Mouse (Mus musculus): ENCODE results near the gene Fam76a. TPM values are rescaled to one million over a fixed set of nuclear protein-coding genes. Genes with fewer than 3 reads are reported as not detected.

Gene Fam76a
- polyA plus RNA-seq (2014; fragmentation: Nextera tagmentation; extraction: Ambion mirVana): 30.1 and 32.9 TPM in 2 replicates

DNA sequence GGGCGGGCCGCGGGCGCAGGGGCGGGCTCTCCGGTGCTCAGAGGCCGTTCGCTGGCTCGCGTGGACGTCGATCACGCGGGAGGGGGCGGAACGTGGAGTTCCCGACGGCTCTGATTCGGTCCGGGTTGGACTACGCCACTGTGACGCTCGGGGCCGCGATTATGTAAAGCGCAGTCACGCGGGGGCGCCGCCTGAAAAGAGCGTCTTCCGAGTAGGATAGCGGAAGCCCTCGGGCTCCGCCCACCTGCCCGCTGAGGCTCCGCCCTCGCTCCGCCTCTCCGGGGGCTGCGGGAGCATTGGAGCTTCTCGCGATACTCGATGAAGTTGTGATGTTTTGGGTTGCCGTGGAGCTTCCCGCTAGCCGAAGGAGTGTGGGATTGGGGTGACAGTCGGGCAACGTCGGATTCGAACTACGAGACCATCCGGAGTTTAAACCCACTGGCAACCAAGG, at the start of gene Fam76a:
TSS of gene Fam76a (minus strand) at position 1 of the 451 bp plus-strand sequence.
- no peaks in the 10 kb centered on the region for H3K9me3 ChIP-seq (ENCODE audit: control insufficient read depth, low read length)
- DNase-seq (ENCODE audit: low spot score): peak; percentile 100
- no peaks in the 10 kb centered on the region for H3K36me3 ChIP-seq (ENCODE audit: control insufficient read depth, insufficient read depth, low read length)
- H3K4me3 ChIP-seq (ENCODE audit: low read depth, low read length): peak within 1 kb of the TSS; percentile 59
- peak; percentile 96 for ATAC-seq (ENCODE audit: insufficient number of reproducible peaks, low FRiP score, low TSS enrichment, low read depth)
- H3K27ac ChIP-seq (replicated peaks; ENCODE audit: low read depth, low read length): peak within 1 kb of the TSS; percentile 32; the same call in 1 of the 2 replicates
- peak within 1 kb of the TSS; percentile 82 for H3K4me2 ChIP-seq (ENCODE audit: low read depth, severe bottlenecking)
- peak within 1 kb of the TSS; percentile 81 for H3K9ac ChIP-seq (ENCODE audit: low read length)
- H3K27me3 ChIP-seq (ENCODE audit: control insufficient read depth, insufficient read depth, low read length): no peaks in the 10 kb centered on the region
- under 1% methylated on average over 53 of the region's 53 CpGs for WGBS
- H3K4me1 ChIP-seq (ENCODE audit: control insufficient read depth, insufficient read depth, low read length): no peaks in the 10 kb centered on the region

DNA sequence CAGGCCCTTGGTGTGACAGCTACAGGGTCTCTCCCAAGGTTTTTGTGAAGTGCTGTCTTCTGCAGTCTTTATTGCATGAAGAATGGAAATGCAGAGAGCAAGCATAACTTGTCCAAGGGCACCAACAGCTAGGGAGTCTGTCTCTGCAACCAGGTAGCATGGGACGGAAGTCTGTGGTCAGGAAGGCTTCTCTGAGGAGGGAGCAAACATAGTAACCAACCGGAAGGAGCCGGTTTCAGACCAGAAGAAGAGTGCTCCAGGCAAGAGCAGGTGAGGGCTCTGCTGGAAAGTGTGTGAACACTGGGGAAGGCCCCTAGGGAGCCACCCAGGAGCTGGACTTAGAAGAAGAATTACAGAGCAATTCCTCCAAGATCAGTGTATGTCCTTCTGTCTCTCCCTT, 49.7 kb upstream of the Fam76a start:
- no peak for ATAC-seq (ENCODE audit: insufficient number of reproducible peaks, low FRiP score, low TSS enrichment, low read depth)
- no peaks in the 10 kb centered on the region for H3K9me3 ChIP-seq (ENCODE audit: control insufficient read depth, low read length)
- no peak overlapping the region for H3K9ac ChIP-seq (ENCODE audit: low read length)
- no peak overlapping the region for H3K27ac ChIP-seq (replicated peaks; ENCODE audit: low read depth, low read length)
- H3K27me3 ChIP-seq (ENCODE audit: control insufficient read depth, insufficient read depth, low read length): 0 out of 2 replicates have a peak, but pooled peaks cover 4% of the 10 kb centered on the region
- peaks cover 14% of the 10 kb centered on the region for H3K4me1 ChIP-seq (ENCODE audit: control insufficient read depth, insufficient read depth, low read length)
- 74% methylated on average over 3 of the region's 3 CpGs for WGBS
- H3K4me3 ChIP-seq (ENCODE audit: low read depth, low read length): no peak overlapping the region
- no peak overlapping the region for H3K4me2 ChIP-seq (ENCODE audit: low read depth, severe bottlenecking)
- H3K36me3 ChIP-seq (ENCODE audit: control insufficient read depth, insufficient read depth, low read length): no peaks in the 10 kb centered on the region
- no peak for DNase-seq (ENCODE audit: low spot score)

- Histone ChIP-seq H3K9ac (ENCODE audit: low read length) (no peak overlapping the region), H3K9me3 (ENCODE audit: control insufficient read depth, low read length) (no peaks in the 10 kb centered on the region), H3K4me2 (ENCODE audit: low read depth, severe bottlenecking) (no peak overlapping the region), H3K36me3 (ENCODE audit: control insufficient read depth, insufficient read depth, low read length) (no peaks in the 10 kb centered on the region), H3K4me1 (ENCODE audit: control insufficient read depth, insufficient read depth, low read length) (peaks cover 14% of the 10 kb centered on the region), H3K4me3 (ENCODE audit: low read depth, low read length) (no peak overlapping the region), H3K27me3 (ENCODE audit: control insufficient read depth, insufficient read depth, low read length) (0 out of 2 replicates have a peak, but pooled peaks cover 4% of the 10 kb centered on the region), H3K27ac (replicated peaks; ENCODE audit: low read depth, low read length) (no peak overlapping the region)
- WGBS: 69% methylated on average over 6 of the region's 6 CpGs
- ATAC-seq (ENCODE audit: insufficient number of reproducible peaks, low FRiP score, low TSS enrichment, low read depth): no peak
- DNase-seq (ENCODE audit: low spot score): no peak
These were observed 49.2 kb upstream of the Fam76a start for GRCm38 (mm10) chr4:132971601-132972000.

GRCm38 (mm10) chr4:132968105-132968938, 46.0 kb upstream of the Fam76a start:
- H3K4me1 ChIP-seq (ENCODE audit: control insufficient read depth, insufficient read depth, low read length): peaks cover 14% of the 10 kb centered on the region
- ATAC-seq (ENCODE audit: insufficient number of reproducible peaks, low FRiP score, low TSS enrichment, low read depth) (no peak), DNase-seq (ENCODE audit: low spot score) (no peak)
- WGBS: 62% methylated on average over 6 of the region's 6 CpGs
- H3K9ac ChIP-seq (ENCODE audit: low read length): no peak overlapping the region
- no peak overlapping the region for H3K27ac ChIP-seq (replicated peaks; ENCODE audit: low read depth, low read length)
- H3K36me3 ChIP-seq (ENCODE audit: control insufficient read depth, insufficient read depth, low read length): no peaks in the 10 kb centered on the region
- H3K4me2 ChIP-seq (ENCODE audit: low read depth, severe bottlenecking): no peak overlapping the region
- H3K27me3 ChIP-seq (ENCODE audit: control insufficient read depth, insufficient read depth, low read length): no peaks in the 10 kb centered on the region
- H3K4me3 ChIP-seq (ENCODE audit: low read depth, low read length): no peak overlapping the region
- H3K9me3 ChIP-seq (ENCODE audit: control insufficient read depth, low read length): no peaks in the 10 kb centered on the region

DNA sequence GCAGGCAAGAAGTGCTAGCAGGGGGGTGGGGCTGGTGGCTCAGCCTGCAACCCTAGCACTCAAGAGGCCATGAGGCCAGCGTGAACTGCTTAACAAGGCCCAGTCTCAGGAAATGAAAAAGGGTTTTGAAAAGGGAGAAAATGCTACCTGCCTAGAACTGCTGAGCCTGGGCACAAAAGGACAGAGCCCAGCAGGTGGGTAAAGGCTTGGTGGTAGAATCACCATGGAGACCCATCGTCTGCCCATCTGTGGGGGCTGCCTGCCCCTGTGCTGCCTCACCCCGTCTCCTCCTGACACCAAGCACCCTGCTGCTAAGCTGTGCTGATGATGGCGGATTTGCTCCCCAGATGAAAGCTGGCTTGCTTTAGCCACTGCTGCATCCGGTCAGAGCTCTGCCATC, 42.1 kb upstream of the Fam76a start:
- no peak for ATAC-seq (ENCODE audit: insufficient number of reproducible peaks, low FRiP score, low TSS enrichment, low read depth)
- Histone ChIP-seq H3K4me2 (ENCODE audit: low read depth, severe bottlenecking) (no peak overlapping the region), H3K27ac (replicated peaks; ENCODE audit: low read depth, low read length) (peak overlapping the region; percentile 62), H3K9me3 (ENCODE audit: control insufficient read depth, low read length) (no peaks in the 10 kb centered on the region), H3K4me1 (ENCODE audit: control insufficient read depth, insufficient read depth, low read length) (peaks cover 28% of the 10 kb centered on the region), H3K27me3 (ENCODE audit: control insufficient read depth, insufficient read depth, low read length) (no peaks in the 10 kb centered on the region), H3K4me3 (ENCODE audit: low read depth, low read length) (no peak overlapping the region), H3K36me3 (ENCODE audit: control insufficient read depth, insufficient read depth, low read length) (no peaks in the 10 kb centered on the region), H3K9ac (ENCODE audit: low read length) (no peak overlapping the region; the same call in 1 of the 2 replicates)
- DNase-seq (ENCODE audit: low spot score): no peak
- WGBS: 24% methylated on average over 5 of the region's 5 CpGs

GRCm38 (mm10) chr4:132964064-132964463, 41.7 kb upstream of the Fam76a start:
- no peak for DNase-seq (ENCODE audit: low spot score)
- no peak overlapping the region for H3K9ac ChIP-seq (ENCODE audit: low read length)
- WGBS: 44% methylated on average over 3 of the region's 3 CpGs
- peaks cover 32% of the 10 kb centered on the region for H3K4me1 ChIP-seq (ENCODE audit: control insufficient read depth, insufficient read depth, low read length)
- H3K27ac ChIP-seq (replicated peaks; ENCODE audit: low read depth, low read length): peak overlapping the region; percentile 36; the same call in 1 of the 2 replicates
- no peak for ATAC-seq (ENCODE audit: insufficient number of reproducible peaks, low FRiP score, low TSS enrichment, low read depth)
- H3K27me3 ChIP-seq (ENCODE audit: control insufficient read depth, insufficient read depth, low read length): no peaks in the 10 kb centered on the region
- no peaks in the 10 kb centered on the region for H3K9me3 ChIP-seq (ENCODE audit: control insufficient read depth, low read length)
- no peaks in the 10 kb centered on the region for H3K36me3 ChIP-seq (ENCODE audit: control insufficient read depth, insufficient read depth, low read length)
- no peak overlapping the region for H3K4me3 ChIP-seq (ENCODE audit: low read depth, low read length)
- no peak overlapping the region for H3K4me2 ChIP-seq (ENCODE audit: low read depth, severe bottlenecking)

GRCm38 (mm10) chr4:132963436-132963835, 41.1 kb upstream of the Fam76a start:
- Histone ChIP-seq H3K4me3 (ENCODE audit: low read depth, low read length) (no peak overlapping the region), H3K9me3 (ENCODE audit: control insufficient read depth, low read length) (no peaks in the 10 kb centered on the region), H3K4me1 (ENCODE audit: control insufficient read depth, insufficient read depth, low read length) (peaks cover 38% of the 10 kb centered on the region), H3K27me3 (ENCODE audit: control insufficient read depth, insufficient read depth, low read length) (no peaks in the 10 kb centered on the region), H3K4me2 (ENCODE audit: low read depth, severe bottlenecking) (no peak overlapping the region), H3K36me3 (ENCODE audit: control insufficient read depth, insufficient read depth, low read length) (no peaks in the 10 kb centered on the region), H3K9ac (ENCODE audit: low read length) (0 out of 2 replicates have a peak overlapping the region, but pooled peaks have one; percentile 7), H3K27ac (replicated peaks; ENCODE audit: low read depth, low read length) (peak overlapping the region; percentile 36; the same call in 1 of the 2 replicates)
- DNase-seq (ENCODE audit: low spot score) (no peak), ATAC-seq (ENCODE audit: insufficient number of reproducible peaks, low FRiP score, low TSS enrichment, low read depth) (no peak)
- WGBS: 26% methylated on average over 2 of the region's 2 CpGs

DNA sequence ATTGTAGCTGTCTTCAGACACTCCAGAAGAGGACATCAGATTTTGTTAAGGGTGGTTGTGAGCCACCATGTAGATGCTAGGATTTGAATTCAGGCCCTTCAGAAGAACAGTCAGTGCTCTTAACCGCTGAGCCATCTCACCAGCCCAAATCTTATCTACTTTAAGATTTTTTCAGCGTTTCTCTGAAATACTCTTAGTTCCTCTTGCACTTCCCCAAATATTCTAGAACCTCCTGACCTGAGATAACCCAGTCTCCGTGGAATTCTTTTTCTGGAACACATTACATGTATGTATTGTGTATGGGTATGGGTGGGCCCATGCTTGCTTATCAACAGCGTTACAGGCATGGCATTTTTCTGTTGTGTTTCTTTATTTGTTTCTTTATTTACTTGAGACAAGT, 40.3 kb upstream of the Fam76a start:
- WGBS: 95% methylated on average over 4 of the region's 4 CpGs
- H3K9ac ChIP-seq (ENCODE audit: low read length): no peak overlapping the region
- no peak overlapping the region for H3K27ac ChIP-seq (replicated peaks; ENCODE audit: low read depth, low read length)
- H3K9me3 ChIP-seq (ENCODE audit: control insufficient read depth, low read length): no peaks in the 10 kb centered on the region
- no peak overlapping the region for H3K4me3 ChIP-seq (ENCODE audit: low read depth, low read length)
- DNase-seq (ENCODE audit: low spot score) (no peak), ATAC-seq (ENCODE audit: insufficient number of reproducible peaks, low FRiP score, low TSS enrichment, low read depth) (no peak)
- peaks cover 39% of the 10 kb centered on the region for H3K4me1 ChIP-seq (ENCODE audit: control insufficient read depth, insufficient read depth, low read length)
- no peaks in the 10 kb centered on the region for H3K36me3 ChIP-seq (ENCODE audit: control insufficient read depth, insufficient read depth, low read length)
- H3K27me3 ChIP-seq (ENCODE audit: control insufficient read depth, insufficient read depth, low read length): no peaks in the 10 kb centered on the region
- no peak overlapping the region for H3K4me2 ChIP-seq (ENCODE audit: low read depth, severe bottlenecking)
